Mouse (Mus musculus) thymus, postnatal 10 days (tissue): ENCODE data around the gene Matn4.

Experiments
- DNase-seq, 2 experiments: peaks; one replicate each; pipeline ENCODE4 v3.0.0; 2021; ENCODE audit warnings: low spot score in 2 of 2

Matn4 gene

GRCm38 (mm10) chr2:164436215-164436913 is 31.4 kb upstream of the Matn4 start:
- no peak for DNase-seq

- no peak for DNase-seq
Measured at GRCm38 (mm10) chr2:164435216-164436090, 30.5 kb upstream of the Matn4 start.

GRCm38 (mm10) chr2:164434681-164435080 is 29.7 kb upstream of the Matn4 start:
- DNase-seq = no peak

GRCm38 (mm10) chr2:164433278-164433895 is 28.4 kb upstream of the Matn4 start:
- no peak for DNase-seq

- no peak for DNase-seq
Measured at GRCm38 (mm10) chr2:164432541-164433191, 27.7 kb upstream of the Matn4 start.

- DNase-seq = no peak
Measured at GRCm38 (mm10) chr2:164431676-164432465, 26.9 kb upstream of the Matn4 start.

GRCm38 (mm10) chr2:164430697-164431096 is 25.7 kb upstream of the Matn4 start:
- no peak for DNase-seq

GRCm38 (mm10) chr2:164429881-164430615 is 25.1 kb upstream of the Matn4 start:
- no peak for DNase-seq

- no peak for DNase-seq
Measured at GRCm38 (mm10) chr2:164428451-164428850, 23.5 kb upstream of the Matn4 start.

GRCm38 (mm10) chr2:164426952-164427351 is 22.0 kb upstream of the Matn4 start:
- no peak for DNase-seq

- no peak for DNase-seq
Measured at GRCm38 (mm10) chr2:164426121-164426520, 21.2 kb upstream of the Matn4 start.

GRCm38 (mm10) chr2:164425401-164425800 is 20.4 kb upstream of the Matn4 start:
- DNase-seq = no peak

- no peak for DNase-seq
Measured at GRCm38 (mm10) chr2:164424406-164424805, 19.4 kb upstream of the Matn4 start.

- no peak for DNase-seq
Measured at GRCm38 (mm10) chr2:164423464-164423863, 18.5 kb upstream of the Matn4 start.

- peak in 1 of 2 experiments; percentile 18 for DNase-seq
Measured at GRCm38 (mm10) chr2:164422675-164423393, 17.9 kb upstream of the Matn4 start.

- DNase-seq = no peak
Measured at GRCm38 (mm10) chr2:164421979-164422378, 17.0 kb upstream of the Matn4 start.

GRCm38 (mm10) chr2:164421306-164421705 is 16.3 kb upstream of the Matn4 start:
- no peak for DNase-seq

GRCm38 (mm10) chr2:164419489-164419888 is 14.5 kb upstream of the Matn4 start:
- no peak for DNase-seq

GRCm38 (mm10) chr2:164418308-164418875 is 13.4 kb upstream of the Matn4 start:
- DNase-seq = no peak
